Mouse (Mus musculus) CD4-positive naive resting alpha-beta T cell, adult 57 days (primary cell): ENCODE measurements around the gene Zup1. TPM values are rescaled to one million over a fixed set of nuclear protein-coding genes. Genes with fewer than 3 reads are reported as not detected.

ENCODE experiments used
- total RNA-seq: library from RNA; stranded (reverse); gene quantifications from one replicate; pipeline ENCODE4 v1.2.4, GENCODE M21; 2023

Zup1 gene
- total RNA-seq = 75.3 TPM

DNA sequence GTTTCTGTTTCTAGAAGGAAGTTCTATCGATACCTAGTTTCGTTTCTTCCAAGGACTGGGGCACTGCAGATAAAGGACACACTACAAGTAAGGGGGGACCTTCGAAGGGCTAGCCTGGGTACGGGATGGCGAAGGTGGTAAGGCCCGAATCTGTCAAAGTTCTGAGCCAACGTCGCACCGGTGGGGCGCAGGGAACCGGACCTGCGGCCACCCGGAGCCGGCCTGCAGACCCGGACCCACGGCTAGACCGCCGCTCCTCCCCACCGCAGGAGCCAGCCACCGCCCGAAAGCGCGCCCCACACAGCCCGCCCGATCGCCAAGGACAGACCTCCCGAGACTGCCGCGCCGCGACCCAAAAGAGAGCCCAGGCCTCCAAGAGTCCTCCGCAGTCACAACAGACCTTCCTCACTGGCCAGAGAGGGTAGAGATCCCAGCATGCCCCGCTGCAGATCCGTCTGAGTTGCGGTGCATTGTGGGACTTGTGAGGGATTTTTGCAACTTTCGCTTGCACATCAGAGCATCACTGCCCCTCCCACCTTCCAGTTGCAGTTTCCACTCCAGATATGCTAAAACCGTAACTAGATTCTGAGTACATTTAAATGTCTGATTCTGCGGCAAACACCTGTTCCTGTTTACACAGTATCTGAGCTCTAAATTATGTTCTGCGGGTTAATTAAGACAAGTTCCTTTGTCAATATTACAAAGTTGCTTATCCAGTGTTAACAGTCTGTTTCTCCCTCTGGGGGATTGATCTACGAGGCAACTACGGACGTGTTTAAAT, at the start of gene Zup1:
Gene Zup1, minus strand, starts transcription at position 467 of the 781 bp plus-strand sequence.

DNA sequence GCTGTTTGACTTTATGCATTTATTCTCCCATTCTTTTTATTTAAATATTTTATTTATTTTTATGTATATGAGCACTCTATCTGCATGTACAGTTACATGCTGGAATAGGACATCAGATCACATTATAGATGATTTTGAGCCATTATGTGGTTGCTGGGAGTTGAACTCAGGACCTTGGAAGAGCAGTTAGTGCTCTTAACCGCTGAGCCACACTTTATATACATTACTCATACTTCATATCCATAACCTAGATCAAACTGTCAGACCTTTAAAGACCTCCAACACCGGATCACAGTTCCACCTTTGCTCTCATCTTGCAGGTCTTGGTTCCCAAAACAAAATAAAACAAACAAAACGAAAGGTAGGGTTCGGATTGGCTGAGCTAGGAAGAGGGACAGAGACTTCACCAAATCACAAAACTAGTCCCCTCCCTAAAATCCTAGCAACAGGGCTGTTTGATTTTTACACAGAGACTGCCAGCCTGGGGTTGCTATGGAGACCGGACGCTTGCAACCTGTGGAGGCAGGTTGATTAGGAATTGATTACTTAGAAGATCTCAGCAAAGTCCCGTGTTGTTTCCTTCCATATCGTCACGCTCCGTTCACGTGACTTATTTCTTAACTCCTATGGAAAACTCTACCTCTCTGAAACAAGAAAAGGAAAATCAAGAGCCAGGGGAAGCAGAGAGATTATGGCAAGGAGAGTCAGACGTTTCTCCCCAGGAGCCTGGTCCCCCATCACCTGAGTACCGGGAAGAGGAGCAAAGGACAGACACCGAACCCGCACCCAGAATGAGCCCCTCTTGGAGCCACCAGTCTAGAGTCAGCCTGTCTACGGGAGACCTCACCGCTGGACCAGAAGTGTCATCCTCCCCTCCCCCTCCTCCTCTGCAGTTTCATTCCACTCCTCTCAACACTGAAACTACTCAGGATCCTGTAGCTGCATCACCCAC, 46.3 kb downstream of the Zup1 start, which contains the start of gene Rsph4a:
Gene Rsph4a, plus strand, starts transcription at position 582 of the 952 bp plus-strand sequence.

Other genes with a start within 250 kb of the Zup1 start
- gene Sult3a2, start 164.6 kb downstream of the Zup1 start, total RNA-seq = not detected
- gene Sult3a1, start 93.5 kb downstream of the Zup1 start, total RNA-seq = not detected
- not detected for gene Rsph4a, start 46.2 kb downstream of the Zup1 start, total RNA-seq
- gene Rwdd1, start 68.4 kb upstream of the Zup1 start, total RNA-seq = 54.4 TPM
- not detected for gene Trappc3l, start 86.3 kb upstream of the Zup1 start, total RNA-seq
- not detected for gene Calhm4, start 93.0 kb upstream of the Zup1 start, total RNA-seq
- not detected for gene Calhm5, start 145.2 kb upstream of the Zup1 start, total RNA-seq
- gene Calhm6, start 176.7 kb upstream of the Zup1 start, total RNA-seq = 11.1 TPM